Mouse (Mus musculus): ENCODE measurements around the gene Camk2d. TPM values are rescaled to one million over a fixed set of nuclear protein-coding genes. Genes with fewer than 3 reads are reported as not detected.

The Camk2d gene
- polyA plus RNA-seq, 1 experiment from 2014 or later = 7.4 TPM

DNA sequence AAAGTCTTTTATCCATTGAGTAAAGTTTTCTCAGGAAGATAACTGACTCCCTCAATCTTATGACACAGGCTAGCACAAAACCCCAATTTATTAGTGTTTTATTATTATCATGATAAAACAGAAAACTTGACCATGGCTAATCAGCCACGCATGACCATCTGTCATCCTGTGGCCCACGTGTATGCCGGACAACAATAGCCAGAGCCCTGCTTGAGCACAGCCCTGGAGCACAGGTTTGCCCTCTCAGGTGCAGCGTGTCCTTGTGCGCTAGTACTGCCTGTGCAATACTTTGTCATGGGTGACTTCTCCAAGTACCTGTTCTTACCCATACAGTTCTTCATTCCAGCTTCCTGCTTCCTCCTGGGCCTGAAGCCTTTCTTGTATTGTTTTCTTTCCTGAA, 134.3 kb downstream of the Camk2d start:
- DNase-seq (no peak), ATAC-seq (no peak)
- no peaks in the 10 kb centered on the region for H3K36me3 ChIP-seq (replicated peaks; ENCODE audit: insufficient read depth, low read length)
- no peaks in the 10 kb centered on the region for H3K9me3 ChIP-seq (ENCODE audit: low read length)
- no peak overlapping the region for H3K4me2 ChIP-seq (ENCODE audit: low read depth, low read length)
- H3K27me3 ChIP-seq (ENCODE audit: insufficient read depth, low read length) = no peaks in the 10 kb centered on the region
- no peak overlapping the region for H3K9ac ChIP-seq (replicated peaks)
- no peak overlapping the region for H3K27ac ChIP-seq (ENCODE audit: low read depth)
- no peak overlapping the region for H3K4me3 ChIP-seq (ENCODE audit: low read depth, low read length)
- no peak for TF ChIP-seq CTCF (IDR thresholded peaks at IDR 0.05; ENCODE audit: low read depth)
- TF ChIP-seq EP300 (IDR thresholded peaks at IDR 0.05; ENCODE audit: low read depth) = no peak
- 92% methylated on average over 5 of the region's 5 CpGs for WGBS (ENCODE audit: insufficient replicate concordance)
- H3K4me1 ChIP-seq (ENCODE audit: insufficient read depth) = no peaks in the 10 kb centered on the region

GRCm38 (mm10) chr3:126732323-126732722, 136.2 kb downstream of the Camk2d start:
- Histone ChIP-seq H3K4me2 (ENCODE audit: low read depth, low read length) (no peak overlapping the region), H3K4me3 (ENCODE audit: low read depth, low read length) (no peak overlapping the region), H3K4me1 (ENCODE audit: insufficient read depth) (no peaks in the 10 kb centered on the region), H3K9me3 (ENCODE audit: low read length) (no peaks in the 10 kb centered on the region), H3K36me3 (replicated peaks; ENCODE audit: insufficient read depth, low read length) (no peaks in the 10 kb centered on the region), H3K9ac (replicated peaks) (no peak overlapping the region), H3K27ac (ENCODE audit: low read depth) (no peak overlapping the region), H3K27me3 (ENCODE audit: insufficient read depth, low read length) (no peaks in the 10 kb centered on the region)
- ATAC-seq = no peak
- no peak for TF ChIP-seq CTCF (IDR thresholded peaks at IDR 0.05; ENCODE audit: low read depth)
- TF ChIP-seq EP300 (IDR thresholded peaks at IDR 0.05; ENCODE audit: low read depth) = no peak
- no peak for DNase-seq
- WGBS (ENCODE audit: insufficient replicate concordance) = 90% methylated on average over 2 of the region's 2 CpGs

DNA sequence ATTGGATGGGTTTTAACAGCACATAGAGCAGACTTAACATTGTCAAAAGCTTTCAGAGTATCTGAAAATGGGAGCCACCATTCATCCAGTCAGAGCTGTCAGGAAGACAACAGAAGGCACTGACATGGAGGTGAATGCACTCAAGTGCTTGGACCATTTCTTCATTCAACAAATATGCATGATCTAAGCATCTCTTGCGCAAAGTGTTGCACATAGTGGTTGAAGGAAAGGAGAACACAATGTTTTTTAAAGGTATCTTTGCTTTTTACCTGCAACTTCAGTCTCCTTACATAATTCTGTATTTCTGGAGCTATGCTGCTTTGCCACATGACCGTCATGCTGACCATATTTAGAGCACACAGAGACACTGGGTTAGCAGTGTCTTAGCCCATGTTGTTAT, 138.4 kb downstream of the Camk2d start:
- no peaks in the 10 kb centered on the region for H3K27me3 ChIP-seq (ENCODE audit: insufficient read depth, low read length)
- DNase-seq (no peak), ATAC-seq (peak; percentile 38; the same call in 1 of the 2 replicates)
- no peak overlapping the region for H3K27ac ChIP-seq (ENCODE audit: low read depth)
- H3K36me3 ChIP-seq (replicated peaks; ENCODE audit: insufficient read depth, low read length) = no peaks in the 10 kb centered on the region
- TF ChIP-seq CTCF (IDR thresholded peaks at IDR 0.05; ENCODE audit: low read depth) (no peak), EP300 (IDR thresholded peaks at IDR 0.05; ENCODE audit: low read depth) (no peak)
- H3K4me2 ChIP-seq (ENCODE audit: low read depth, low read length) = no peak overlapping the region
- H3K9ac ChIP-seq (replicated peaks) = no peak overlapping the region
- 84% methylated on average over 2 of the region's 2 CpGs for WGBS (ENCODE audit: insufficient replicate concordance)
- no peaks in the 10 kb centered on the region for H3K4me1 ChIP-seq (ENCODE audit: insufficient read depth)
- H3K9me3 ChIP-seq (ENCODE audit: low read length) = no peaks in the 10 kb centered on the region
- no peak overlapping the region for H3K4me3 ChIP-seq (ENCODE audit: low read depth, low read length)

- H3K9me3 ChIP-seq (ENCODE audit: low read length) = no peaks in the 10 kb centered on the region
- ATAC-seq (no peak), DNase-seq (no peak)
- H3K4me3 ChIP-seq (ENCODE audit: low read depth, low read length) = no peak overlapping the region
- H3K27me3 ChIP-seq (ENCODE audit: insufficient read depth, low read length) = no peaks in the 10 kb centered on the region
- TF ChIP-seq EP300 (IDR thresholded peaks at IDR 0.05; ENCODE audit: low read depth) = no peak
- TF ChIP-seq CTCF (IDR thresholded peaks at IDR 0.05; ENCODE audit: low read depth) = no peak
- H3K4me1 ChIP-seq (ENCODE audit: insufficient read depth) = no peaks in the 10 kb centered on the region
- no peak overlapping the region for H3K27ac ChIP-seq (ENCODE audit: low read depth)
- WGBS (ENCODE audit: insufficient replicate concordance) = 73% methylated on average over 5 of the region's 5 CpGs
- H3K36me3 ChIP-seq (replicated peaks; ENCODE audit: insufficient read depth, low read length) = no peaks in the 10 kb centered on the region
- H3K9ac ChIP-seq (replicated peaks) = no peak overlapping the region
- H3K4me2 ChIP-seq (ENCODE audit: low read depth, low read length) = no peak overlapping the region
These were observed 139.1 kb downstream of the Camk2d start for GRCm38 (mm10) chr3:126735211-126735610.

- Histone ChIP-seq H3K27me3 (ENCODE audit: insufficient read depth, low read length) (no peaks in the 10 kb centered on the region), H3K9me3 (ENCODE audit: low read length) (no peaks in the 10 kb centered on the region), H3K27ac (ENCODE audit: low read depth) (no peak overlapping the region), H3K9ac (replicated peaks) (no peak overlapping the region), H3K36me3 (replicated peaks; ENCODE audit: insufficient read depth, low read length) (no peaks in the 10 kb centered on the region), H3K4me2 (ENCODE audit: low read depth, low read length) (no peak overlapping the region), H3K4me1 (ENCODE audit: insufficient read depth) (no peaks in the 10 kb centered on the region), H3K4me3 (ENCODE audit: low read depth, low read length) (no peak overlapping the region)
- TF ChIP-seq EP300 (IDR thresholded peaks at IDR 0.05; ENCODE audit: low read depth) (no peak), CTCF (IDR thresholded peaks at IDR 0.05; ENCODE audit: low read depth) (no peak)
- DNase-seq = no peak
- WGBS (ENCODE audit: insufficient replicate concordance) = 80% methylated on average over 2 of the region's 2 CpGs
- no peak for ATAC-seq
These were observed 141.0 kb downstream of the Camk2d start for GRCm38 (mm10) chr3:126737128-126737527.

- H3K4me2 ChIP-seq (ENCODE audit: low read depth, low read length) = no peak overlapping the region
- TF ChIP-seq EP300 (IDR thresholded peaks at IDR 0.05; ENCODE audit: low read depth) (no peak), CTCF (IDR thresholded peaks at IDR 0.05; ENCODE audit: low read depth) (no peak)
- no peak for ATAC-seq
These were observed 144.0 kb downstream of the Camk2d start for GRCm38 (mm10) chr3:126740146-126740545.

More at GRCm38 (mm10) chr3:126740146-126740545, 144.0 kb downstream of the Camk2d start:
- Histone ChIP-seq H3K9ac (replicated peaks) (no peak overlapping the region), H3K4me1 (ENCODE audit: insufficient read depth) (no peaks in the 10 kb centered on the region), H3K27ac (ENCODE audit: low read depth) (no peak overlapping the region), H3K27me3 (ENCODE audit: insufficient read depth, low read length) (no peaks in the 10 kb centered on the region), H3K4me3 (ENCODE audit: low read depth, low read length) (no peak overlapping the region), H3K36me3 (replicated peaks; ENCODE audit: insufficient read depth, low read length) (no peaks in the 10 kb centered on the region), H3K9me3 (ENCODE audit: low read length) (no peaks in the 10 kb centered on the region)
- WGBS (ENCODE audit: insufficient replicate concordance) = 70% methylated on average over 1 of the region's 1 CpGs
- DNase-seq = no peak

Measured in liver, postnatal 0 days (tissue).